Mouse (Mus musculus): ENCODE results near the gene Irs1. TPM values are rescaled to one million over a fixed set of nuclear protein-coding genes. Genes with fewer than 3 reads are reported as not detected.

The Irs1 gene
- total and polyA plus RNA-seq, 3 experiments, result not detected

DNA sequence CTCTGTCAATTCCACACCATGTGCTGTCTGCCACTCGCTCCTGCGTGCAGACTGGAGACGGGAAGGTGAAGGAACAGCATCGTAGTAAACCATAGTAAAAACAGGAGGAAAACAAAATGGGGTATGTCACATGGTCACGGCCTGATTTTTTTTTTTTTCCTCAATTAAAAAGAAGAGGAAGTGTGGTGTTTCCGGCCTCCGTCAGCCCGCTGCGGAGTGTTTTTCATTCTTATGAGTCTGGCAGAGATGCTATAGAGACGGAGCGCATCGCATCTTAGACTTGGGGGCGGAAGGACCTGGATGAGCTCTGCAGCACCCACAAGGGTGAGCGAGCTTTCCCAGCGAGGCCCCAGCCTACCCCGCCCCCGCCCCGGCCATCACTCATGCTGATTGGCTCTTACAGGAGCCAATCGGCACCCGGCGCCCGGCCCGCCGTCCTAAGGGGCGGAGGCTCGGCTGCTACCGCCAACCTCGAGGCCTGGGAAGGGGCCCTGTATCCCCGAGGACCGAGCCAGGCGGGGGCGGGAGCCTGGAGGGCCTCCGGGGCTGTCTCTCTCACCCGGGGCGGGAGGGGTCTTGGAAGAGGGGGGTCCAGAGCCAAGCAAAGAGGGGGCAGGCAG is 8.1 kb downstream of the Irs1 start:
- H3K9ac ChIP-seq (ENCODE audit: control insufficient read depth, low read depth, low read length, poor library complexity, severe bottlenecking), result no peak overlapping the region
- TF ChIP-seq SMC3 (IDR thresholded peaks at IDR 0.05; ENCODE audit: low read depth, low read length) (no peak), ZC3H11A (IDR thresholded peaks at IDR 0.05; ENCODE audit: low read depth, low read length) (no peak), MYB (IDR thresholded peaks at IDR 0.05; ENCODE audit: low read depth, low read length) (no peak), NRF1 (IDR thresholded peaks at IDR 0.05; ENCODE audit: insufficient read depth, low read depth, low read length, poor library complexity, severe bottlenecking) (no peak), MAFK (IDR thresholded peaks at IDR 0.05; ENCODE audit: borderline replicate concordance, low read depth, low read length) (no peak), CTCF (IDR thresholded peaks at IDR 0.05 in 2 of 3, conservative IDR thresholded peaks at IDR 0.05 in 1 of 3; ENCODE audit: control insufficient read depth in 1 of 3, insufficient read depth in 1 of 3, low read depth in 2 of 3, low read length in 3 of 3, poor library complexity in 1 of 3, severe bottlenecking in 1 of 3) (no peak), USF1 (IDR thresholded peaks at IDR 0.05; ENCODE audit: low read depth, low read length) (no peak), KAT2A (conservative IDR thresholded peaks at IDR 0.05; ENCODE audit: low read depth, low read length) (no peak), GABPA (IDR thresholded peaks at IDR 0.05; ENCODE audit: low read depth, low read length) (no peak), MYC (IDR thresholded peaks at IDR 0.05; ENCODE audit: low read depth, low read length) (no peak), CHD1 (IDR thresholded peaks at IDR 0.05; ENCODE audit: low read depth, low read length) (no peak), MXI1 (IDR thresholded peaks at IDR 0.05; ENCODE audit: low read depth, low read length) (no peak), ZNF384 (IDR thresholded peaks at IDR 0.05; ENCODE audit: low read depth, low read length) (no peak), JUND (IDR thresholded peaks at IDR 0.05; ENCODE audit: low read depth, low read length) (no peak), RAD21 (IDR thresholded peaks at IDR 0.05; ENCODE audit: low read depth, low read length) (no peak), E2F4 (IDR thresholded peaks at IDR 0.05; ENCODE audit: borderline replicate concordance, low read depth, low read length) (no peak), MEF2A (IDR thresholded peaks at IDR 0.05; ENCODE audit: extremely low read depth, insufficient replicate concordance, low read depth, low read length, poor library complexity, severe bottlenecking) (no peak), UBTF (IDR thresholded peaks at IDR 0.05; ENCODE audit: borderline replicate concordance, insufficient read depth, low read depth, low read length) (no peak), POLR2AphosphoS5 (IDR thresholded peaks at IDR 0.05; ENCODE audit: borderline replicate concordance, low read depth, low read length) (no peak)
- no peak overlapping the region for H3K4me3 ChIP-seq (ENCODE audit: control insufficient read depth in 1 of 2, insufficient read depth in 1 of 2, low read depth in 2 of 2, low read length in 2 of 2)
- no peak for DNase-seq (ENCODE audit: low read depth, low spot score)
- no peaks in the 10 kb centered on the region for H3K4me1 ChIP-seq (ENCODE audit: control insufficient read depth in 1 of 2, insufficient read depth in 2 of 2, low read length in 2 of 2)
- no peaks in the 10 kb centered on the region for H3K9me3 ChIP-seq (replicated peaks; ENCODE audit: insufficient read depth, low read length)
- H3K79me2 ChIP-seq (ENCODE audit: control insufficient read depth, insufficient read depth, low read length, poor library complexity), result no peaks in the 10 kb centered on the region
- no peaks in the 10 kb centered on the region for H3K36me3 ChIP-seq (ENCODE audit: control insufficient read depth in 1 of 2, insufficient read depth in 2 of 2, low read length in 2 of 2)
- H3K27ac ChIP-seq (ENCODE audit: control insufficient read depth, low read depth, low read length), result no peak overlapping the region
- no peaks in the 10 kb centered on the region for H3K27me3 ChIP-seq (ENCODE audit: control insufficient read depth in 1 of 2, insufficient read depth in 2 of 2, low read length in 2 of 2)

DNA sequence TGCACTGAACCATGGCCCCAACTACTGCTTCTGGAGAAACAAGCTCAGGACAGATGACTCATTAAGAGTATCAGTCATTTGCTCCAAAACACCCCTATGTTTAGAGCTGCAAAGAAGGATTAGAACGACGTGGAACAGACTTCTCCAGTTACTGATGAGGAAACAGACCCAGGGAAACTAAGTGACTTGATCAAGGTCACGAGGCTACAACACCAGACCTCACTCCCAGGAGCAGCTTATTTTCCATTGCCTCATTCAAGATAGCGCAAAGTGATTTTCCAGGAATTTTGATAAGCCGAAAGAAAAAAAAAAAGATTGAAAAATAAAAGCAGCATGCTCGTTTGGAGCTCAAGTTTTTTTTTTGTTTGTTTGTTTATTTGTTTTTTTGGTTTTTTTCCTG is 9.4 kb downstream of the Irs1 start:
- H3K27ac ChIP-seq (ENCODE audit: control insufficient read depth, low read depth, low read length), result no peak overlapping the region
- H3K9ac ChIP-seq (ENCODE audit: control insufficient read depth, low read depth, low read length, poor library complexity, severe bottlenecking), result no peak overlapping the region
- H3K79me2 ChIP-seq (ENCODE audit: control insufficient read depth, insufficient read depth, low read length, poor library complexity), result no peaks in the 10 kb centered on the region
- no peaks in the 10 kb centered on the region for H3K9me3 ChIP-seq (replicated peaks; ENCODE audit: insufficient read depth, low read length)
- no peak for TF ChIP-seq MAX (IDR thresholded peaks at IDR 0.05; ENCODE audit: low read length)
- TF ChIP-seq TBP (IDR thresholded peaks at IDR 0.05; ENCODE audit: low read depth, low read length), result no peak
- TF ChIP-seq MAFK (IDR thresholded peaks at IDR 0.05; ENCODE audit: borderline replicate concordance, low read depth, low read length), result no peak
- no peak for TF ChIP-seq RCOR1 (IDR thresholded peaks at IDR 0.05; ENCODE audit: low read depth, low read length)
- no peak for TF ChIP-seq BHLHE40 (IDR thresholded peaks at IDR 0.05; ENCODE audit: borderline replicate concordance, low read depth, low read length)
- no peak for TF ChIP-seq NRF1 (IDR thresholded peaks at IDR 0.05; ENCODE audit: insufficient read depth, low read depth, low read length, poor library complexity, severe bottlenecking)
- no peak for TF ChIP-seq RAD21 (IDR thresholded peaks at IDR 0.05; ENCODE audit: low read depth, low read length)
- no peak for TF ChIP-seq ZNF384 (IDR thresholded peaks at IDR 0.05; ENCODE audit: low read depth, low read length)
- TF ChIP-seq USF2 (IDR thresholded peaks at IDR 0.05; ENCODE audit: borderline replicate concordance in 1 of 2, insufficient read depth in 1 of 2, low read depth in 1 of 2, low read length in 2 of 2), result no peak
- TF ChIP-seq JUND (IDR thresholded peaks at IDR 0.05; ENCODE audit: low read depth, low read length), result no peak
- no peak for TF ChIP-seq ETS1 (IDR thresholded peaks at IDR 0.05; ENCODE audit: low read depth, low read length)
- no peak for TF ChIP-seq TAL1 (IDR thresholded peaks at IDR 0.05; ENCODE audit: low read length)
- no peak for TF ChIP-seq MYB (IDR thresholded peaks at IDR 0.05; ENCODE audit: low read depth, low read length)
- TF ChIP-seq POLR2A (IDR thresholded peaks at IDR 0.05; ENCODE audit: control insufficient read depth in 1 of 2, insufficient read depth in 1 of 2, low read depth in 1 of 2, low read length in 2 of 2, poor library complexity in 1 of 2), result no peak
- TF ChIP-seq NELFE (IDR thresholded peaks at IDR 0.05; ENCODE audit: low read depth, low read length), result no peak
- TF ChIP-seq CHD2 (IDR thresholded peaks at IDR 0.05; ENCODE audit: low read length), result no peak
- DNase-seq (ENCODE audit: low read depth, low spot score), result no peak
- no peaks in the 10 kb centered on the region for H3K4me1 ChIP-seq (ENCODE audit: control insufficient read depth in 1 of 2, insufficient read depth in 2 of 2, low read length in 2 of 2)
- H3K27me3 ChIP-seq (ENCODE audit: control insufficient read depth in 1 of 2, insufficient read depth in 2 of 2, low read length in 2 of 2), result no peaks in the 10 kb centered on the region
- H3K4me3 ChIP-seq (ENCODE audit: control insufficient read depth in 1 of 2, insufficient read depth in 1 of 2, low read depth in 2 of 2, low read length in 2 of 2), result no peak overlapping the region
- H3K36me3 ChIP-seq (ENCODE audit: control insufficient read depth in 1 of 2, insufficient read depth in 2 of 2, low read length in 2 of 2), result no peaks in the 10 kb centered on the region

Measured in MEL (cell line).